8 mouse cellular contexts compared by ENCODE assay signal in the genomic region with DNA sequence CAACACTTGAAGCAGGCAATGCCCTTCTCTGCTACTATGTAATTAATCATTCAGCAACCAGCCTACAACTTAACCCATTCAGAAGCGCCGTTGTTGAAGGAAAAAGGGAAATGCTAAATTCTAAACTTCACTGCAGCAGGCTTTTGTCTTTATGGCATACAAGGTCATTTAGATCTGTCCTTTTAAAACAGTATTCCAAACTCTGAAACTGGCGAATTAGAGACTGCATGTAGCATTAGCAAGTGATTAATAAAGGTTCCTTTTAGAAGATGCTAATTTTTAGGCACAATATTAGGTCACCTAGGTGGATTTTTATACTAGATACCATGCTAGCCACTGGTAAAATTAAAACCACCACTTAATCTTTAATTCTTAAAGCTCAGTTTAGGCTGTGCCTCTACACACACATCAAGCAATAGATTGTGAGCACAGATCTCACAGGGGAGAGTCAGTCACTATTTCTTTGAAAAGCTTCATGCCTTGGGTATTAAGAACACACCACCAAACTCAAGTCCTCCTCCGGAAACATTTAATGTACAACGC. TPM values are rescaled to one million over a fixed set of nuclear protein-coding genes. Genes with fewer than 3 reads are reported as not detected.
DNase-seq lines count a peak whose midpoint lies in the region; ATAC-seq and TF ChIP-seq lines count a peak whose summit lies in the region.

No protein-coding gene starts in this region.

- H3K27me3 ChIP-seq in heart, embryonic 16.5 days (ENCODE audit: control insufficient read depth, insufficient read depth, low read length), result no peaks in the 10 kb centered on the region
- no peaks in the 10 kb centered on the region for H3K27me3 ChIP-seq in G1E (ENCODE audit: insufficient read depth, low read length)
- H3K27me3 ChIP-seq in heart, postnatal 0 days (ENCODE audit: control insufficient read depth, insufficient read depth, low read length), result no peaks in the 10 kb centered on the region
- H3K27me3 ChIP-seq in midbrain, embryonic 11.5 days (ENCODE audit: control insufficient read depth, insufficient read depth, low read length), result no peaks in the 10 kb centered on the region; the same call in 1 of the 2 replicates

- no peaks in the 10 kb centered on the region; the same call in 1 of the 2 replicates for H3K9me3 ChIP-seq in heart, embryonic 16.5 days (replicated peaks; ENCODE audit: control insufficient read depth, low read length)
- peaks cover 2% of the 10 kb centered on the region; the same call in 1 of the 2 replicates for H3K9me3 ChIP-seq in G1E (replicated peaks)
- no peaks in the 10 kb centered on the region for H3K9me3 ChIP-seq in heart, postnatal 0 days (replicated peaks; ENCODE audit: control insufficient read depth, low read length)
- H3K9me3 ChIP-seq in midbrain, embryonic 11.5 days (ENCODE audit: control insufficient read depth, low read length), result no peaks in the 10 kb centered on the region; the same call in 1 of the 2 replicates

- no peak for DNase-seq in heart, adult 18-20 months
- no peak for DNase-seq in G1E (ENCODE audit: low spot score)
- peak; percentile 7 for DNase-seq in heart, postnatal 0 days (ENCODE audit: low spot score)
- peak; percentile 91 for DNase-seq in midbrain, embryonic 11.5 days (ENCODE audit: low spot score, missing footprints)
- DNase-seq in left cerebral cortex, postnatal 25 days (ENCODE audit: low spot score in 2 of 2), result no peak
- DNase-seq in frontal cortex, postnatal 10 days (ENCODE audit: low spot score in 2 of 2), result no peak
- DNase-seq in layer of hippocampus, postnatal 36 days, result no peak

- peak overlapping the region; percentile 100 for H3K27ac ChIP-seq in heart, embryonic 16.5 days (ENCODE audit: low read length)
- peak overlapping the region; percentile 100 for H3K27ac ChIP-seq in heart, postnatal 0 days (ENCODE audit: low read depth)
- H3K27ac ChIP-seq in midbrain, embryonic 11.5 days (ENCODE audit: low read depth, low read length), result no peak overlapping the region

- TF ChIP-seq CTCF in G1E (IDR thresholded peaks at IDR 0.05; ENCODE audit: low read depth, low read length), result no peak
- TF ChIP-seq CTCF in heart, postnatal 0 days (IDR thresholded peaks at IDR 0.05; ENCODE audit: low read depth), result no peak

- H3K4me3 ChIP-seq in heart, embryonic 16.5 days (ENCODE audit: low read length), result peak overlapping the region; percentile 85
- peak overlapping the region; percentile 82 for H3K4me3 ChIP-seq in G1E (ENCODE audit: low read depth, low read length)
- peak overlapping the region; percentile 87 for H3K4me3 ChIP-seq in heart, postnatal 0 days (ENCODE audit: low read depth, low read length)
- H3K4me3 ChIP-seq in midbrain, embryonic 11.5 days (ENCODE audit: low read depth, low read length), result peak overlapping the region; percentile 97

- no peak for TF ChIP-seq EP300 in heart, postnatal 0 days (IDR thresholded peaks at IDR 0.05; ENCODE audit: low read depth)

- H3K9ac ChIP-seq in heart, embryonic 16.5 days (ENCODE audit: low read length), result peak overlapping the region; percentile 99
- peak overlapping the region; percentile 100 for H3K9ac ChIP-seq in heart, postnatal 0 days (replicated peaks; ENCODE audit: low read depth, low read length)
- peak overlapping the region; percentile 100 for H3K9ac ChIP-seq in midbrain, embryonic 11.5 days (ENCODE audit: low read length)

- ATAC-seq in heart, embryonic 16.5 days (replicated peaks; ENCODE audit: extremely low read depth, insufficient read depth, low FRiP score), result no peak
- no peak for ATAC-seq in G1E (ENCODE audit: extremely low read depth, insufficient number of reproducible peaks, low FRiP score, poor library complexity, severe bottlenecking)
- ATAC-seq in heart, postnatal 0 days (ENCODE audit: insufficient read depth, low read depth), result no peak
- no peak for ATAC-seq in midbrain, embryonic 11.5 days (ENCODE audit: low FRiP score)

- intact Hi-C loops in left cerebral cortex, postnatal 25 days (cut with DNase I), result no loop called here

- H3K4me1 ChIP-seq in heart, embryonic 16.5 days (ENCODE audit: control insufficient read depth, insufficient read depth, low read length), result peaks cover 33% of the 10 kb centered on the region
- peaks cover 52% of the 10 kb centered on the region for H3K4me1 ChIP-seq in G1E (ENCODE audit: insufficient read depth, low read depth, low read length)
- peaks cover 18% of the 10 kb centered on the region for H3K4me1 ChIP-seq in heart, postnatal 0 days (ENCODE audit: control insufficient read depth, insufficient read depth)
- H3K4me1 ChIP-seq in midbrain, embryonic 11.5 days (ENCODE audit: control insufficient read depth, insufficient read depth, low read length), result peaks cover 24% of the 10 kb centered on the region

- H3K36me3 ChIP-seq in heart, embryonic 16.5 days (ENCODE audit: control insufficient read depth, insufficient read depth), result peaks cover 8% of the 10 kb centered on the region; the same call in 1 of the 2 replicates
- peaks cover 45% of the 10 kb centered on the region for H3K36me3 ChIP-seq in G1E (replicated peaks)
- peaks cover 20% of the 10 kb centered on the region for H3K36me3 ChIP-seq in heart, postnatal 0 days (replicated peaks; ENCODE audit: control insufficient read depth, insufficient read depth, low read length)
- H3K36me3 ChIP-seq in midbrain, embryonic 11.5 days (ENCODE audit: control insufficient read depth, insufficient read depth, low read length), result peaks cover 3% of the 10 kb centered on the region

- WGBS in heart, embryonic 16.5 days, result 20% methylated on average over 5 of the region's 5 CpGs
- WGBS in heart, postnatal 0 days, result 30% methylated on average over 5 of the region's 5 CpGs
- 27% methylated on average over 5 of the region's 5 CpGs for WGBS in midbrain, embryonic 11.5 days

- peak overlapping the region; percentile 69 for H3K4me2 ChIP-seq in heart, embryonic 16.5 days (ENCODE audit: low read depth, low read length)
- peak overlapping the region; percentile 84 for H3K4me2 ChIP-seq in heart, postnatal 0 days (ENCODE audit: low read depth, low read length)
- peak overlapping the region; percentile 54 for H3K4me2 ChIP-seq in midbrain, embryonic 11.5 days

RNA-seq across cellular contexts. Expression of a gene that starts 2.7 kb away (rescaled TPM):
- 27.9 and 28.9 TPM in 2 replicates for polyA plus RNA-seq in heart, embryonic 16.5 days (2015; fragmentation: Nextera tagmentation; extraction: Ambion mirVana)
- total RNA-seq in heart, adult 18-20 months (2021), result 10 to 100 TPM; 23.1 to 29.9 TPM
- total RNA-seq in G1E (2014; fragmentation: Nextera tagmentation), result 153 and 157 TPM in 2 replicates
- 62.3 and 76.3 TPM in 2 replicates for total RNA-seq in G1E (2017)
- 10.3 and 13.5 TPM in 2 replicates for polyA plus RNA-seq in G1E (2012)
- 11.2 and 20.0 TPM in 2 replicates for total RNA-seq in heart, postnatal 0 days (2014; rRNA removed; ENCODE audit: low replicate concordance)
- 17.8 and 18.6 TPM in 2 replicates for polyA plus RNA-seq in heart, postnatal 0 days (2015; fragmentation: Nextera tagmentation; extraction: Ambion mirVana)
- polyA plus RNA-seq in midbrain, embryonic 11.5 days (2014; fragmentation: Nextera tagmentation; extraction: Ambion mirVana), result 58.2 and 61.1 TPM in 2 replicates
- total RNA-seq in left cerebral cortex, postnatal 25 days (2021), result 10 to 100 TPM; 51.5 to 51.8 TPM
- total RNA-seq in layer of hippocampus, postnatal 36 days (2021), result 10 to 100 TPM; 52.8 to 55.7 TPM

Comparison
In these comparisons a context has a peak if more than half of its experiments do, and no peak if none do; other contexts are left out.
1. DNase-seq: peak in heart, postnatal 0 days (single experiment) and midbrain, embryonic 11.5 days (single experiment); none in heart, adult 18-20 months (0 of 2), G1E (single experiment), left cerebral cortex, postnatal 25 days (0 of 2), frontal cortex, postnatal 10 days (0 of 2) and layer of hippocampus, postnatal 36 days (0 of 2).
2. Peak in every context shown above with its lines, with median percentiles within 50 percentile points of each other: H3K4me2 ChIP-seq, H3K4me3 ChIP-seq and H3K9ac ChIP-seq.